Mouse (Mus musculus) ES-Bruce4 (cell line): ENCODE data around the gene Esyt1. TPM values are rescaled to one million over a fixed set of nuclear protein-coding genes. Genes with fewer than 3 reads are reported as not detected.

Experiments used
- H3K27ac ChIP-seq: 2 replicates; pipeline ENCODE4 v1.5.1; 2012; ENCODE audit warnings: low read length, inconsistent platforms; ENCODE audit not compliant: insufficient read depth
- H3K27me3 ChIP-seq: 2 replicates; pipeline ENCODE4 v1.6.1; 2012; ENCODE audit warnings: mild to moderate bottlenecking, low read length, inconsistent platforms; ENCODE audit not compliant: control insufficient read depth, poor library complexity, insufficient read depth, severe bottlenecking
- H3K36me3 ChIP-seq: 2 replicates; pipeline ENCODE4 v1.6.1; 2012; ENCODE audit warnings: inconsistent platforms, mild to moderate bottlenecking, low read length, moderate library complexity; ENCODE audit not compliant: control insufficient read depth, poor library complexity, insufficient read depth, severe bottlenecking
- H3K4me1 ChIP-seq: one replicate; pipeline ENCODE4 v1.8.1; 2011; ENCODE audit warnings: low read length; ENCODE audit not compliant: control insufficient read depth, insufficient read depth
- H3K4me3 ChIP-seq: 2 replicates; pipeline ENCODE4 v1.5.1; 2011; ENCODE audit warnings: low read depth, mild to moderate bottlenecking, low read length
- H3K9ac ChIP-seq: 2 replicates; pipeline ENCODE4 v1.6.1; 2012; ENCODE audit warnings: low read depth, mild to moderate bottlenecking, inconsistent platforms; ENCODE audit not compliant: poor library complexity, severe bottlenecking
- H3K9me3 ChIP-seq: replicated peaks from 2 replicates; pipeline ENCODE4 v1.6.1; 2012; ENCODE audit warnings: mild to moderate bottlenecking, low read length, inconsistent platforms; ENCODE audit not compliant: control insufficient read depth, poor library complexity, insufficient read depth, severe bottlenecking
- CTCF ChIP-seq: IDR thresholded peaks from one replicate; pipeline ENCODE4 v1.8.1; 2011; ENCODE audit warnings: low read depth, low read length
- EP300 ChIP-seq: IDR thresholded peaks from 2 replicates; pipeline ENCODE4 v1.6.1; 2011; ENCODE audit warnings: low read depth, low read length; ENCODE audit not compliant: insufficient read depth
- POLR2A ChIP-seq: IDR thresholded peaks from one replicate; pipeline ENCODE4 v1.8.1; 2011; ENCODE audit warnings: low read length; ENCODE audit not compliant: insufficient read depth
- polyA plus RNA-seq: library from polyadenylated mRNA; stranded (reverse); fragments of >200 nt; gene quantifications from 2 replicates; pipeline ENCODE4 v1.2.4, GENCODE M21; 2011; ENCODE audit warnings: low read depth; ENCODE audit not compliant: missing spikeins, insufficient read depth, insufficient read length

Esyt1 gene
- polyA plus RNA-seq, 1 experiment: 20.1 TPM

GRCm38 (mm10) chr10:128502341-128502740 lies 23.3 kb downstream of the Esyt1 start:
- no peak overlapping the region for H3K27ac ChIP-seq
- H3K9ac ChIP-seq: no peak overlapping the region
- no peaks in the 10 kb centered on the region for H3K27me3 ChIP-seq
- no peaks in the 10 kb centered on the region for H3K36me3 ChIP-seq
- H3K4me1 ChIP-seq: no peaks in the 10 kb centered on the region
- no peak overlapping the region for H3K4me3 ChIP-seq
- H3K9me3 ChIP-seq: no peaks in the 10 kb centered on the region
- TF ChIP-seq CTCF (no peak), EP300 (no peak)

GRCm38 (mm10) chr10:128499116-128499671 lies 26.5 kb downstream of the Esyt1 start:
- no peaks in the 10 kb centered on the region for H3K27me3 ChIP-seq
- no peaks in the 10 kb centered on the region for H3K36me3 ChIP-seq
- H3K4me1 ChIP-seq: no peaks in the 10 kb centered on the region
- H3K4me3 ChIP-seq: peak overlapping the region; percentile 96
- H3K27ac ChIP-seq: peak overlapping the region; percentile 60
- H3K9ac ChIP-seq: peak overlapping the region; percentile 62
- TF ChIP-seq POLR2A: no peak
- no peak for TF ChIP-seq CTCF
- no peak for TF ChIP-seq EP300
- no peaks in the 10 kb centered on the region for H3K9me3 ChIP-seq

GRCm38 (mm10) chr10:128498590-128498989 lies 27.1 kb downstream of the Esyt1 start, which contains the start of gene Myl6b:
Myl6b (minus strand) TSS chr10:128498685.
- Histone ChIP-seq H3K27me3 (no peaks in the 10 kb centered on the region), H3K4me3 (peak within 1 kb of the TSS; percentile 96), H3K36me3 (no peaks in the 10 kb centered on the region), H3K27ac (peak within 1 kb of the TSS; percentile 60), H3K4me1 (no peaks in the 10 kb centered on the region), H3K9me3 (no peaks in the 10 kb centered on the region), H3K9ac (peak within 1 kb of the TSS; percentile 62)
- TF ChIP-seq CTCF (no peak), POLR2A (no peak), EP300 (peak; percentile 74)

GRCm38 (mm10) chr10:128497134-128497737 lies 28.4 kb downstream of the Esyt1 start:
- Histone ChIP-seq H3K9ac (no peak overlapping the region), H3K4me3 (no peak overlapping the region), H3K4me1 (no peaks in the 10 kb centered on the region), H3K27me3 (no peaks in the 10 kb centered on the region), H3K36me3 (no peaks in the 10 kb centered on the region), H3K27ac (no peak overlapping the region), H3K9me3 (no peaks in the 10 kb centered on the region)
- TF ChIP-seq POLR2A (no peak), EP300 (no peak)

- Histone ChIP-seq H3K4me3 (no peak overlapping the region), H3K36me3 (peaks cover 4% of the 10 kb centered on the region; the same call in 1 of the 2 replicates), H3K9me3 (no peaks in the 10 kb centered on the region), H3K27me3 (no peaks in the 10 kb centered on the region), H3K4me1 (peaks cover under 1% of the 10 kb centered on the region), H3K27ac (no peak overlapping the region), H3K9ac (no peak overlapping the region)
- TF ChIP-seq EP300 (no peak), CTCF (no peak), POLR2A (no peak)
Measured at GRCm38 (mm10) chr10:128496509-128497077, 29.1 kb downstream of the Esyt1 start.

GRCm38 (mm10) chr10:128495903-128496302 lies 29.8 kb downstream of the Esyt1 start:
- Histone ChIP-seq H3K4me1 (peaks cover 3% of the 10 kb centered on the region), H3K27ac (no peak overlapping the region), H3K4me3 (no peak overlapping the region), H3K27me3 (no peaks in the 10 kb centered on the region), H3K9ac (no peak overlapping the region), H3K36me3 (peaks cover 4% of the 10 kb centered on the region; the same call in 1 of the 2 replicates), H3K9me3 (no peaks in the 10 kb centered on the region)
- no peak for TF ChIP-seq POLR2A
- TF ChIP-seq EP300: no peak
- TF ChIP-seq CTCF: no peak
